Mouse (Mus musculus): ENCODE data around the gene Ifnab.

- TF ChIP-seq CTCF (IDR thresholded peaks at IDR 0.05; ENCODE audit: low read depth, low read length), result no peak
- no peak for TF ChIP-seq POLR2A (IDR thresholded peaks at IDR 0.05; ENCODE audit: borderline replicate concordance, low read depth, low read length)
Observed at GRCm38 (mm10) chr4:88699301-88699700, 8.1 kb upstream of the Ifnab start.
